Mouse (Mus musculus) CH12F3 (cell line): Measurements from ENCODE around the gene Otop2.

ENCODE experiments used
- in situ Hi-C: fragments of 300-500 bp; cut with MboI; formaldehyde crosslinking; loops from 2 replicates; pipeline ENCODE4 v1.14.3; 2020; ENCODE audit warnings: low sequenced_read_pairs

The Otop2 gene

DNA sequence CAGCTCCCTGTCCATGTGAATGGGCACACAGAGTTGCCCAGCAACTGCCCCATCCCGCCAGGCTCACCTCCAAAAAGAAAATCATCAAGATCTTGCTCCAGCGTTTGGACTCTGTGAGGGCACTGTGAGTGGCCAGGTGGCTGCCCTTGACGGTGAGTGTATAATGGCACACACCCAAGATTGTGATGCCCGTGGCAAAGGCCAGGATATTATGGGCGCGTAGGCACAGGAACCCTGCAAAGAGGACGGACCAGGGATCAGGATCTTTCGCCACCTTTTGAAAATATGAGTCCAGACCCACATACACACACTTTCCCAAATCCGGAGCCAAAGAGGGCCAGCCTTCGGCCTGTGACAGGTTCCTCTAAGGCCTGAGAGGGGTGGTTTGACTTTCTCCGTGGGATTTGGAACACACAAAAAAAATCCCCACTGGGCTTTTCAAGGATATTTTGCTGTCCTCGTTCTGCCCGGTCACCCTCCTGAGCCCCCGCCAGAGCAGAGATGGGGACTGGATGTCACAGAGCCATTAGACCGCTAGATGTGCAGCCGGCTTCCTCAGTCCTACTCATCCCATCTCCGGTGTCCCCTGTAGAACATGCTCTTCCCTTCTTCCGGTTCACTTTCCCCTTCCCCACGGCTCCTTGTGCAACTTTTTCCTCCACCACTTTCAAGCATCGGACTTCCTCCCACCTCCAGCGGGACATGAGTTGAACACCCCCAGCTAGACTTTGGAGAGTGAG, 10.3 kb upstream of the Otop2 start:
- in situ Hi-C loops, result no loop called here

DNA sequence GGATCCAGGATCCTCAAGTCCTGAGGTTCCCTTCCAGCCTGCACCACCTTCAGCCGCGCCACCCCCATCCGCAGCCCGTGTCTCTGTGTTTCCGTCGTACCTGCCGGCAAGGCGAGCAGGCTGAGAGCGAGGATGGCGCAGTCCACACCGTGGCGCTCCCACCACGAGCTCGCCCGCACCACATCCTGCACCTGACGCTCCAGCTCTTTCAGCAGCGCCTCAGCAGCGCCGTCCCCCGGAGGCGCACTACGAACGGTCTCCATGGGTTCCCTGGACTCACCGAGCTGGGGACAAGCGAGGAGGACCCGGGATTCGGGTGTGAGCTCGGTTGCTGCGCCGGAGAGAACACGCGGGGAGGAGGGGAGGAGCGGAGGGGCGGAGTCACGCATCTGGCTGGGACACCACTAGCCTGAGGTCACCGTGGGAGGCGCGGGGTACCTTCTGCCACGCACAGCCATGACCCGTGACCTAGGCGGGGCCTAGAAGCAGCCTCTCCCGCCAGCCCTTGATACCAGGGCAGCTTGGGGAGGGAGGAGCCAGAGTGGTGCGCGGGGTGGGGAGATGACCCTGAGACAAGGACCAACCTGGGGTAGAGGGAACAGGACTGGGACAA, 9.6 kb upstream of the Otop2 start, which contains the start of gene Fads6:
TSS of gene Fads6 (minus strand) at position 450 of the 613 bp plus-strand sequence.
- in situ Hi-C loops, result no loop called here

DNA sequence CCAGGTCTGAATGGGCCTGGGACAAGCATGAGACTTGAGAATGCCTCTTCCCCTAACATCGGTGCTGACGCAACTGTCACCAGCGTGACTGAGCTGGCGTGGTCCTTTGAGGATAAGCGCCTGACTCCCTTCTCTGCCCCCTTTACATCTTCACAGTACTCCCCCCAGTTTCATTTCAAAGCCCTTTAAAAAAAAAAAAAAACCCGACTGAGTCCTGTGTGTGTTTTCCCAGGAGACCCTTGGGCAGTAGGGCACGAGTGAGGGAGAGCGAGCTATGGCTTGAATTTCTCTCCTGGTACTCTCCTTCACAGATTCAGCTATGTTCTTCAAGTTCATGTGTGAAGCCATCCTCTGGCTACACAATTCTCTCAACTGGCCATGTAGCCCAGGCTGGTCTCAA, 8.8 kb upstream of the Otop2 start:
- in situ Hi-C loops, result no loop called here

DNA sequence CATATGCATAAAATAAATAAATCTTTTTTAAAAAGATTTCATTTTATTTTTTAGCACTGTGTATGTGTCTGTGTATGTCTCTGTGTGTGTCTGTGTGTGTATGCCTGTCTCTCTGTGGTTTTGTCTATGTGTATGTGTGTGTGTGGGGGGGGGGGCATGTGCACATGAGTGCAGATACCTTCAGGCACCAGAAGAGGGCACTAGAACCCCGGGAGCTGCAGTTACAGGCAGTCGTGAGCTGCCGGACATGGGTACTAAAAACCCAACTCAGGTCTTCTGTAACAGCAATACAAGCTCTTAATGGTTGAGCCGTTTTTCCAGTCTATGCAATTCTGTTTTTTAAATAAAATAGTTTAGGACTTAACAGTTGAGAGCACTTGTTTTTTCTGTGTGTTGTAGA, 6.2 kb upstream of the Otop2 start:
- in situ Hi-C loops, result no loop called here

DNA sequence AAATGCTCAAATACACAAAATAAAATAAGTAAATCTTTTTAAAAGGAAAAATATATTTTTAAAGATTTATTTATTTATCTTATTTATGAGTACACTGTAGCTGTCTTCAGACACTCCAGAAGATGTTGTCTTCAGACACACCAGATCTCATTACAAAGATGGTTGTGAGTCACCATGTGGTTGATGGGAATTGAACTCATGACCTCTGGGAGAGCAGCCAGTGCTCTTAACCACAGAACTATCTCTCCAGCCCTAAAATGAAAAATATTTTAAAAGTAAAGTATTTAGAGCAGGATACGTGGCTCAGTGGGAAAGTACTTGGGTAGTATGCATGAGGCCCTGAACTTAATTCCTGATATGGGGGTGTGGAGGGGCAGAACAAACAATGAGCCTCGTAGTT, 5.6 kb upstream of the Otop2 start:
- in situ Hi-C loops, result no loop called here

DNA sequence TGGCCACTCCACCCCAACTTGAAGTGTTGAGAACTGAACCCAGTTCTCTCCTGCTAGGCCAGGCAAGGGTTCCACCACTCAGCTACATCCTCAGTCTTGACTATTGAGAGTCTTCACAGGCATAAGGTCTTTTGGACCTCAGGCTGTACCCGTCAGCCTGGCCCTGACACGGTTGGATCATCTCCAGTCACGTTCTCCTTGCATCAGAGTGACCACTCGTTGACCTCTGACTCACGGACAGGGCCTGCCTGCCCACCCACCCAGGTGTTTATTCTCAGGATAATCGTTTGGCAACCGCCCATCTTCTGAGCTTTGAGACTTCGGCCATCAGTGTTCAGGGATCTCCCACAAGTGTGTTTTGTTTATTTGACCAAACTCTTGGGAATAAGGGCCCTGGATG, 3.8 kb upstream of the Otop2 start:
- in situ Hi-C loops, result no loop called here

DNA sequence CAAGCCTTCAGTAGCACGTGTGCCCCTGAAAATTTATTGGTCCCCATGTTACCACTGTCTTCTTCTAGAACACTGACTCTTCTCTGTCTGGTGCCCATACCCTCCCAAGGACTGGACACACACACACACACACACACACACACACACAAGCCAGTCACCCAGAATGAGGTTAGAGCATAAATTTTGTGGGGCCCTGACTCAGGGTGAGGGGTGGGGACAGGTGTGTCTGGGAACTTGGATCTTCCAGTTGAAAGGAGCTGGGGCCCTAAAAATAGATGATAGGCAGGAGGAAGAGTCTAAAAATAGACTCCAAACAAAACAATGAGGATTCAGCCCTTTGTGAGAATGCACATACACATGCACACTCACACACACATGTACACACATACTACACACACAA, 1.8 kb downstream of the Otop2 start:
- in situ Hi-C loops, result no loop called here

DNA sequence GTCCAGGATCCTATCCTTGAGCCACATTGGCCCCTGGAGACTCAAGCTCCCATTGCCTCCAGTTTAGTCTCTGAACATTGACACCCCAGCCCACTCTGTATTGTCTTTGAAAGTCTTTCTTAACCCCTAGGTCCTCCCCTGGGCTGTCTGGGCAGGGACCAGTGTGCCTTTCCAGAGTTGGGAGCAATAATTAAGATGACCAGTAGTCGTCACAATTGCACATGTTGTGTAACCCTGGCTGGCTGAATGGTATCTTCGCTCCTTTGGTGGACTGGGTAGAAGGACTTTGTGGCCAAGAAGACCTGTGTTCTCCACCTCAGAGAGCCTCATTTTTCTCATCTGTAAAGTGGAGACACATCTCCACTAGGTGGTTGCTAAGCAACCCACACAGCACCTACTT, 7.3 kb downstream of the Otop2 start:
- in situ Hi-C loops, result no loop called here

DNA sequence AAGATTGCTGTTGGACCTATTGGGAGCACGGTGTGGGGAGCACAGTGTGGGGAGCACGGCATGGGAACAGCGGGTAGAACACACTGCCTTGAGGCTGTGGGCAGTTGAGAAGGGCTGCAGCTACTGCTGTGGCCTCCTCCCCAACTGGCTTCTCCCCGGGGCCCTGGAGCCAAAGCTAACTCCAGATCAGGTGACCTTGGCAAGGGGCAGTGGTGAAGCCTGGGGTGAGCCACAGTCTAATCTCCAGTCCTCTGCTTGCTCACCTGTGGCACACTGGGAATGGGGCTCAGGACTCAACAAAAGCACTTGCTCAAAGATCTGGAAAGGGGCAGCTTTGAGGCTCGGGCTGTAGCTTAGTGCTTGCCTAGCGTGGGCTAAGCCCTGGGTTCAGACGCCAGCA, 10.2 kb downstream of the Otop2 start:
- in situ Hi-C loops, result no loop called here

DNA sequence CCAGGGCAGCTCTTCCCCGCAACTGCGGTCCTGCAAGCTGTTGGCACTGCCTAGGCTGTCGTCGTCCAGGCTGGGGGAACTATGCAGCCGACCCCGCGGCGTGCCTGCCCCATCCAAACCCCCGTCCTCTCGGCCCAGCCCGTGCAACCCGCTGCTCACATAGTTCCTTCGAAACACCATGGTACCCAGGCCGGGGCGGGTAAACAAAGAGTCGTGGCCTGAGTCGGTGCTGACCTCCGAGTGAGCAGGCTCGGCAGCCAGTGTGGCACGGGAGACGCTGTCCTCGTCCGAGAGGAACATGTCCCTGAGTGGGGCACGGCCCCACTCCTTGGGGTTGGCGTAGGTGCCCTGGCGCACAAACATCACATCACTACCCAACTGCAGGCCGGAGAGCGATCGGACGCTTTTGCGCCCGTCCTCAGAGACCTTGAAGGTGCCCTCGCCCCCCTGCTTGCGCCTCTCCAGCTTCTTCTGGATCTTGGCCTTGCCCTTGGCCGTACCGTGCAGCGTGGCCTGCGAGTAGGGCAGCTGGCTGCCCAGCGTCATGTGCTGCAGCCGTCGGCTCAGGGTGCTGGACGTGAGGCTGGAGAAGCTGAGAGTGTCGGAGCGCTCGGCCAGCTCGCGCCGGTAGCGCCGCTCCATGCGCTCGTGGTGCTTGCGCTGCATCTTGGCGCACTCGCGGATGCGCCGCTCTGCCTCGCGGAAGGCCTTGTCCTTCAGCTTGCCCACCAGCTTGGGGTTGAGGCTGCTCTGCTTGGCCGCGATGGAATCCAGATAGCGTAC, 11.5 kb downstream of the Otop2 start:
- in situ Hi-C loops, result no loop called here

DNA sequence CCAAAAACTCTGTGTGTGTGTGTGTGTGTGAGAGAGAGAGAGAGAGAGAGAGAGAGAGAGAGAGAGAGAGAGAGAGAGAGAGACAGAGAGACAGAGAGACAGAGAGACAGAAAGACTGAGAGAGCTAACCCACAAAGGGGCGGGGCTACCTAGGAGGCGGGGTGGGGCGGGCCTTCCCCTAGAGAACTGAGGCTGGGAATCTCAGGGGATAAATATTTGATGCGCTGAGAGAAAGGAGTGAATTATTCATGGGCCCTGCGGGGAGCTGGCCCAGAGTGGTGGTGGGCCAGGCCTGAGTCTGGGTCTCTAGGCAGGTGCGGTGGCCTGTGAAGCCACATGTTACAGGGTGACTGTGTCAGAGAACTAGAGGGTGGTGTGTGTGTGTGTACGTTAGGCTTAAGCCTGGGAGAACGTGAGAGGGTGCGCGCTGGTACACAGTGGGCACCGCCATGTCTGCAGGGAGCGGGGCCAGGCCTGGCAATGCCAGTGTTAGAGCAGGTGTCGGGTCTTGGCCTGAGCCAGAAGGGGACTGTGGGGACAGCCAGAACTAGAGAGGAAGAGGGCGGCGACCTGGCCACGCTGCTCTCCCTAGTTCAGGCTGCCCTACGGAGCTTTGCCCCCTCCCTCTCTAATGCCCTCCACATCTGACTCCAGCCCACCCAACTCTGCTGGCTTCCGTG, 12.9 kb downstream of the Otop2 start:
- in situ Hi-C loops, result no loop called here

DNA sequence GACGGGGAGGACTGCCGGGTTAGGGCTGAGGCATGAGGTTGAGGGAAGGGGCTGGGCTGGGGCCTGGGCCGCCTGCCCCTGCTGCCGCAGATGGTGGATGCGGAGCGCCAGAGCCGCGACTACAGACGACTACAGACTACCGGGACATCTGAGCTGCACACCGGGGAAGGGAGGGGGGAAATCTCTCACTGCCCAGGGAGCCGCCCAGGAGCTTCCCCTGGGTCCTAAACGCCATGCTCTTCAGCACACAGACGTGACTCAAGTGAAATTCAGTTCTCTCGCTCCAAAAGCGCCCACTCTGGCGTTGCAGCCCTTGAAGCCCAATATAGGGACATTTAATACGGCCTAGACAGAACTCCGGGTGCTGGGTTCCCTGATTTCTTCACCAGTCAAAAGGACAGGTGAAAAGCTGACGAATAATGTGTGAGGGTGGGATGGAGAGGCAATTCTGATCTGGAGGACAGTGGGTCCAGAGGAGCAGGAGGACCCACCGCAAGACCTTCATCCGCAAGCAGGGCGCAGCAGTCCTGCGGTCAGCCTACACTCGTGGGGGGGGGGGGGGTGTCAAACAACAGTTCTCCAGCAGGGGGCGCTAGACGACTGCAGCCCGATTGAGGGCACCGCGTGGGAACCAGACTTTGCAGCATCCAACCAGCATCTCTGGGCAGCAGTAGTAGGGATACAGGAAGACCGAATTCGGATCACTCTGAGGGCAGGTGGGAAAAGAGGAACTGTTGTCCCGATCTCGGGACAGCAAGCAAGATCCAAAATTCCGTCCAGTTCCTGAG, 15.1 kb downstream of the Otop2 start, which contains the start of gene Ush1g:
TSS of gene Ush1g (minus strand) at position 136 of the 788 bp plus-strand sequence.
- in situ Hi-C loops, result no loop called here

DNA sequence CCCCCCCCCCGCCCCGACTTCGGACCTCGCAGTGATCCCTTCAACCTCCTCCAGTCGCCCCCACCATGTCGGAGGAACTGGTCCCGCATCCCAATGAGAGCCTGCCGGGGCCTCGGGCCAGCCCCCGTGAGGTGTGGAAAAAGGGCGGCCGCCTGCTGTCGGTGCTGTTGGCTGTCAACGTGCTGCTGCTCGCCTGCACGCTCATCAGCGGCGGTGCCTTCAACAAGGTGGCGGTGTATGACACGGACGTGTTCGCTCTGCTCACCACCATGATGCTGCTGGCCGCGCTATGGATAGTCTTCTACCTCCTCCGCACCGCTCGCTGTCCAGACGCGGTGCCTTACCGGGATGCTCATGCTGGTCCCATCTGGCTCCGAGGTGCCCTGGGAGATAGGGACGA, 16.4 kb downstream of the Otop2 start:
- in situ Hi-C loops, result no loop called here

DNA sequence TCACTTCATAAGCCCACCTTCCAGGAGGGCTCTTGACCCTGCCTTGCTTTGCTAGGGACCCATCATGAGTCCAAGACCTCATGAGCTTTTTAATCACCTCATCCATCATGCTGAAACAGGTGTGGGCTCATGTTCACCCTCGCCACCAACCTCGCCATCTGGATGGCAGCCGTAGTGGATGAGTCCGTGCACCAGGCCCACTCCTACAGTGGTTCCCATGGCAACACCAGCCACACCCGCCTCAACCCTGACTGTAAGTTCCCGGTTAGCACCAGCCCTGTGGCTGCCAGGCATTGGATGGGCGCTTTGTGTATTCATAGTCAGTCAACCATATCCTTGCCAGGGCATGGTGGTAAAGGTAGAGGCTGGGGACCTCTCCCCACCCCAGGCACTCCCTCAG, 19.8 kb downstream of the Otop2 start:
- in situ Hi-C loops, result no loop called here

DNA sequence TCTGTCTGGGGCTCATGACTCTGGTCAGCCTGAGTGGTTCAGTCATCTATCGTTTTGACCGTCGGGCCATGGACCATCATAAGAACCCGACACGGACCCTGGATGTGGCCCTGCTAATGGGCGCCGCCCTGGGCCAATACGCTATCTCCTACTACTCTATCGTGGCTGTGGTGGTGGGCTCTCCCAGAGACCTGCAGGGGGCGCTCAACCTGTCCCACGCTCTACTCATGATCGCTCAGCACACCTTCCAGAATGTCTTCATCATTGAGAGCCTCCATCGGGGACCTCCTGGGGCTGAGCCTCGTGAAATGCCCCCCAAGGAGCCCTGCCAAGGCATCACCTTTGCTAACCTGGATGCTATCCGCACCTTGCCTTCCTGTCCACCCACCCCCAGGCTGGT, 22.4 kb downstream of the Otop2 start:
- in situ Hi-C loops, result no loop called here

DNA sequence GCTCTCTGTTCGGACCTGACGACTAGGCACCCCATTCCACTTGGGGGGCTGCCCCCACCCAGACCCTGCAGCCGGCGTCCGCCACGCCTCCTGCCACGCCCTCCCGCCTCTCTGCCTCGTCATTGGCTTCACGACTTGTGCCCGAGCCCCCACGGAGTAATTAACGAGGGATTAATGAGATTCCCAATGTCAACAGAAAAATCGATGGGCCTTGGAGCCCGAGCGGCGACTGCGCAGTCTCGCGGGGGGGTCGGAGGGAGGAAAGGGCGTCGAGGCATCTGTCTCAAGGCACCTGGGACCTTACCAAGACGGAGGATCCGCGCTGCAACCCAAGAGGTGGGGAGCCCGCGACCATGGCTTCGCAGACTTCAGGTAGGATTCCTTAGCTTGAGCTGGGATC, 27.6 kb downstream of the Otop2 start, which contains the start of gene Otop3:
TSS of gene Otop3 (plus strand) at position 201 of the 400 bp plus-strand sequence.
- in situ Hi-C loops, result no loop called here

DNA sequence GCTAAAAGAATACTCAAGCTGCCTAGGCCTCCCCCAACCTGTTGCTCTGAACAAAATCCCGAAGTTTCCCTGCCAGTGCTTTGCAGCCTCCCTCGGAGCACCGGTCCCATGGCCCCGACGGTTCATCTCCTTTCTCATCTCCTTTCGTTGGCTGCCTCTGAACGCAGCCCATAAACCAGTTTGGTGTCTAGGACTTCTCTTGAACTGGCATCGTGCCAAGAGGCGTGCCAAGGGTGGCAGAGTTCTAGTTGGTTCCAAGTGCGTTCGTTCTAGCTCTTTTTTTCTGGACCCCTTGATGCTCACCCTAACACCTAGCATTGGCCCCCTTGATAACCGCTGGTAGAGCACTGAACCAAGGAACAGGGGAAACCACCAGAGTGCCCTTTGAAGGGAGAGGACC, 28.3 kb downstream of the Otop2 start:
- in situ Hi-C loops, result no loop called here

DNA sequence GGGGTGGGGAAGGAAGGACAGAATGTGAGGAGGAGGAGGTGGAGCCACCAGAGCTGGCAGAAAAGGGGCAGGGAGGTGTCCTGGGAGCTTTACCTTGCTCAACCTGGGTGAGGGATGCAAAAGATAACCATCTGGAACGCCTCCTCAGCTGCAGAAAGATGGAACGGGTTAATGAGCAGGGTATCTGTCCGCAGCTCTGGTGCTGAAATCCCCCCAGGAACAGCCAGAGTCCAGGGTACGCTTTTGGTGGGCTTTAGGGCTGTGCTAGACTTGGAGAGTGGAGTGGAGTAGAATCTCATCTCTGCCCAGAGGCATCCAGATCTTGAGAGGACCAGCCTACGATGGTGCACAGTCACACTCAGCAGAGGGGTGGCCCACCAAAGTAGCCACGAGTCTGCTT, 29.2 kb downstream of the Otop2 start:
- in situ Hi-C loops, result no loop called here

DNA sequence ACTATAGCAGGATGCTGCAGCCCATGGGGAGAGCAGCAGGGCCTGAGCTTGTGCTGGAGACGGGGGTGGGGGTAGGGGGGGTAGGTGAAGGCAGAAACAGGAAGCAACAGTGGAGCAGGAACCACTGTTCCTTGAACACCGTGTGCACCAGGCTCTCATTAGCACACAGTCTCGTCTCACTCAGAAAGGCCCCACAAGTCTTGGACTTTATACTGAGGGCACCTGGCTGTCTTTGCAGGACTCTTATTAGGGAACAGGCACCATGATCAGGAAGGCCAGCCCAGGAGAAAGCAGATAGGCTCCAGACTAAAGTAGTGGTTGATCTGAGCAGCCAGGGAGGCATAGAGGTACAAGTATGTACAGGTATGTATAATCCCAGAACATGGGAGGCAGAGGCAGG, 30.4 kb downstream of the Otop2 start:
- in situ Hi-C loops, result no loop called here

DNA sequence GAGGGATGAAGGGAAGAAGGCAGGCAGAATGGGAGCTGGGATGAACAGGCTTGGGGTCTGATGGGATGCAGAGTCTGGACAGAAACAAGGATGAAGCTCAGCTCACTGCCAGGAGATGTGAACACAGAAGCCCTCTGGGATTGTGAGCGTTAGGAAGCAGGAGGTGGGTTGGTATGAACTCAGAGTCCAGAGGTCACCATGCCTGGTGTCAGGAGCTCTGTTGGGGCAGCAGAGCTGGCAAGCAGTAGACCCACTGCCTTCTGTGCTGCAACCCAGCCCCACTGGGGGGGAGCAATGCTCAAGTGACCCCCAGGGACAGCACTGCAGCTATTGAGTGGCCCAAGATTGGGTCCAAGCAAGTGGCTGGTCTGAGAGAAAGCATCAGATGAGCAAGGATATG, 30.9 kb downstream of the Otop2 start:
- in situ Hi-C loops, result no loop called here

DNA sequence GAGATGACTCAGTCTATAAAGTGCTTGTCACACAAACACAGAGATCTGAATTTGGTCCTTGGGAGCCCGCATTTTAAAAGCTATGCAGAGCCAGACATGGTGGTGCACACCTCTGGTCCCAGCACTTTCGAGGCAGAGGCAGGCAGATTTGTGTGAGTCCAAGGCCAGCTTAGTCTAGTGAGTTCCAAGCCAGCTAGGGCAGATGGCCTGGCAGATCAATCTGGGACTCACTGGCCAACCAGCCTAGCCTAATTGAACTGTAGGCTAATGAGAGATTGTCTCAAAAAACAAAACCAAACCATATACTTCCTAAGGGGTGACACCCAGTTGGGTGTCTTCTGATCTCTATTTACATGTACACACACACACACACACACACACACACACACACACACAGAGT, 34.3 kb downstream of the Otop2 start:
- in situ Hi-C loops, result no loop called here
